Mouse (Mus musculus): ENCODE measurements at regions not wholly inside any gene's neighbourhood (a gene's known extent, or its start where the extent isn't known, plus 50 kb on each side); places are given as distances from the start of the nearest gene placed in this dataset.
A peak's percentile ranks its signal among the peaks of the same experiment; 100 is the strongest.

DNA sequence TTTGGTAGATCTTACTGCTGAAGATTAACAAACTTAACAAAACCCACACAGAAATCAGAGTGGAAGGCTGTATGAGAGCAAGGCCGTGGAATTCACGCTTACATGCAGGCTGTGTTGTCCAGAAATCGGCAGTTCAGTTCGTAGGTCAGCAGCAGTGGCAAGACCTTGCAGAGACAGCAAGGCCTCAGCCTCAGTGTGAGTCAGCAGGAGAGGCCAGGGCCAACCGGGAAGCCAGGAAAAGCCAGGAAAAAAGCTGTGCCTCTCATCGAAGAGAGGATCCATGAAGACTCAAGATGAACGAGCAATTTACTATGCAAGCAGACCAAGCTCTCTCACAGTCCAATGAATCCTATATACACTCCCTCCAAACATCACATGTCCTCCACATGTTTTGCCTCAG, 103.4 kb upstream of the 1700021F07Rik start:
- peak; percentile 17 for DNase-seq (ENCODE audit: low spot score)

DNA sequence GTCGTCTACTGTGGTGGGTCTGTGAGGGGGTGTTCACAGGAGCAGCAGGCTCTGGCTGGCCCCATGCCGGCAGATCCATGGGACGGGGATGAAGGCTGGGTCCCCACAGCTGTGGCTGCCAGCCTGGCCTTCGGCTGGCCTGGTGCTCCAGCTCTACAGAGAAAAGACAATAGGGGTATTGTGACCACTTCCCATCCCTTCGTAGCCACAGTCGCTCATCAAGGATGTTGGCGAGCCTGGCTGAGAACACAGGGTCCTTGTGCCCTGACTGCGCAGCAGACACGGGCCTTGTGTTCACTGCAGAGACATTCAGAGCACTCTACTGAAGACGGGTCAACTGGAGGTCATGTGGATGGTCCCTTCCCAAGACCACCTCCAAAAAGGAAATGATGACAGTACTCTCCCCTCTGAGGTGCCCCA, 102.4 kb upstream of the 1700021F07Rik start:
- DNase-seq (ENCODE audit: low spot score) = no peak

DNA sequence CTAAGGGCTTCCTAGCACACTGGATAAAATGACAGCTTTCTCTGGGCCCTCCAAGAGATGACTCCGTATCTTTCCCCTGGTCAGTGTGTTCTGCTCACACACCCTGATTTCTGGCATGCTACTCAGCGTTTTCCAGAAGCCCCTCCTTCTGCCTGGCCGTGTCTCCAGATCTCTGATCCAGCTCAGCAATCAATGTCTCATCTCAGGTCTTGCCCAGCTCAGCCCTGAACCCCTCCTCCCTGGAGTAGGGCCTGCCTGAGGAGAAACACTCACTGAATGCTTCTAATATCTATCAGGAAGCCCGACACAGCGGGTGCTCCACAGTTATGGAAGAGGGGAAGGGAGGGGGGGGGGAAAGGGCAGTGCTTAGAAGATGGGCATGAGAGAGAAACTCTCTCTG, 101.9 kb upstream of the 1700021F07Rik start:
- no peak for DNase-seq (ENCODE audit: low spot score)

DNA sequence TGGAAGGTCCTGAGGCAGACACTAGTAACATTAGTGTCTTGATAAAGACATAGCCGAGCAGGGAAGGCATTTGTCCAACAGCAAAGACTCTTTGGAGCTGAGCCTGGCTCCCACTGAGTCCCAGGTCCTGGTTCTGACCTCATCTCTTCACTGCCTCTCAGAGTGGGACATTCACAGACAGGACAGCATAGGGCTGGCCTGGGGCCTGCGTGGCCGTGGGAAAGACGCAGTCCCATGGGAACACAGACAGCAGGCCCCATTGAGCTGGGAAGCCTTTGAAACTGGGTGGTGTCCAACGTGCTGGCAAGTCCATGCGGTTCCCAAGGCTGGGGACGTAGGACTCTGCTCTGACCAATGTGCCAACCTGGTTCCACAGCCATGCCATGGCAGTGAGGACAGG, 97.5 kb upstream of the 1700021F07Rik start:
- DNase-seq (ENCODE audit: low spot score) = no peak

DNA sequence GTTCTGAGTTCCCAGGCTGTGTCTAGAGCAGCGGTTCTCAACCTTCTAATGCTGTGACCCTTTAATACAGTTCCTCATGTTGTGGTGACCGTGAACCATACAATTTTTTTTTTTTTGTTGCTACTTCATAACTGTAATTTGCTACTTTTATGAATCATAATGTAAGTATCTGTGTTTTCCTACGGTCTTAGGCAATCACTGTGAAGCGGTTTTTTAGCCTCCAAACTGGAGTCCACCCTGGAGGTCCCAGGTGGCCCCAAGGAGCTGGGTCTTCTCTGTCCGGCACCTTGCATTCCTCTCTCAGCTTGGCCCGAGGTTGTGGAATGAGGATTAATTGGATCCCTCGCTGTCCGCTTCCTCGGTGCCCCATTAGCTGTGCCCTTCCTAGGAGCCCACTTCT, 96.6 kb upstream of the 1700021F07Rik start:
- no peak for DNase-seq (ENCODE audit: low spot score)

DNA sequence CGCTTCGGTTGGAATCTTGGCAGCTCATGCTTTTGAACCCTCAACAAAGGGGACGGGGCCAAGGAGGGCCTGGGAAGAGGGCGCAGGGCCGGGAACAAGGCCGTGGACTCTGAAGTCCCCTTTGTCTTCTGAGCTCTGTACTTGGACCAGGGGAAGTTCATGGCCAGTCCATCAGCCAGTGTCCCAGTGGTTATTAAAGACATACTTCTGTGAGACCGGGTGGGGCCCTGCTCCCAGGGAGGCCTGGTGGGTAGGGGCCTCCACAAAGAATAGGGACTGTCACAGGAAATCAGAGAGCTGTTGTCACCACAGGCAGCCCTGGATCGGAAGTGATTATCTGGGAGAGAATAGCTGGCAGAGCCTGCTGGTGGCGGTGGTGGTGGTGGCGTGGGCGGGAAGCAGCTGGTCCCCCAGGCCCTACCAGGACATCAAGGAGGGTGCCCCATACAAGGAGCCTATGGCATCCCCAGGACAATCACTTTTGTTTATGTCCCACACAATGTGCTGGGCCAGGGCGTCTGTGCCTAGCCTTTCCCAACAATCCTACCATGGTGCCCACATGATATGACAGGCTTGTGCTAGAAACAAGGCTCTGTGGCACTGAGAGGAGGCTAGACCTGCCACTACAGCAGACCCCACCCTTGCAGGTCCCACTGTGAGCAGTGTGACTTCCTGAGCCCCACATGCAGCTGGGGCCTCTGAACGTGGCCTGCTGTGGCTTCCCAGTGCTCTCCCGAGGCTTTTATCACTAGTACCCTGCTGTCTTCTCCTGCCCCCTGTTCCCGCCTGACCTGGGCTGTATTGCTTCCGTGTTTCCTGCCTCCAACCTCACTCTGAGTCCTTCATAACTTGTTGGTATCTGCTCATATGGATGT, 96.0 kb upstream of the 1700021F07Rik start:
- no peak for DNase-seq (ENCODE audit: low spot score)

DNA sequence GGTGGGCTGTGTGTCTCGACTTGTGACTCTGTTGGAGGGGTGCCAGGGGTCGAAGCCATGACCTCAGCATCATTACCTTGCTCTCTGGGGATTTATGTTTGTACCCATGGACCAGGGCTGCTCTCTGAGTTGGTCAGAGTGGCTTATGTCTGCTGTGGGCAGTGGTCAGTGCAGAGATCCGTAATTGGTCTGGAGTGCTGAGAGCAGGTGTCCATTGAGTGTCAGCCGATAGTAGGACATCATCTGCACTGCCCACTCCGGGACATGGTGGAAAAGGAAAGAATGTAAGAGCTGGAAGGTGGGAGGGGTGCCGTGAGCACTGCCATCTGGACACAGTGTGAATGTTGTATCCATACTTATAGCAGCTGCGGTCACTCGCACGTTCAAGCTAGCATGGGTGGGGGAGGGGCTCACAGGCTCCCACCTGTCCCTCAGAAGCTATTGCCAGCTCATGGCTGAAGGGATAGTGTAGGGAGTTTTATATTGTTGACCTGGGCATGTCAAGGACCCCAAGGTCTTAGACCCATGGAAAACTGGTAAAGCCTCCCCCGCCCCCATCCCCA, 94.4 kb upstream of the 1700021F07Rik start:
- DNase-seq (ENCODE audit: low spot score) = no peak

DNA sequence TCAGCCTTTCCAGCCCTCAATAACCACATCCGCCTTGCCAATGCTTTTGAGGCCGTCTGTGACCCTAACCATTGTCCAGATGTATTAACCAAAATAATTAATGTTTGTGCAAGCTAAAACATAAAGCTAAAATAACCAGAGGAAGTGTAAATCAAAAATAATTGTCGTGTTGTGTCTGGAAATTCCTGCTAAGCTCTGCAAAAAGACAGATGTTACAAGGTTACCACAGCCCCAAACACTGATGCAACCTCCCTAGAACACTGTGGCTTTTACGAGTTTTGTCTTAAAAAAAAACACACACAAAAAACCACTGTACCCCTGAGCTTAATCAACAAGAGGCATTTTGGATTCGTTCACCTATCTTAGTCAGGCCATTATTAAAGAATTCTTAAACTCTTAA, 90.5 kb upstream of the 1700021F07Rik start:
- no peak for DNase-seq (ENCODE audit: low spot score)

DNA sequence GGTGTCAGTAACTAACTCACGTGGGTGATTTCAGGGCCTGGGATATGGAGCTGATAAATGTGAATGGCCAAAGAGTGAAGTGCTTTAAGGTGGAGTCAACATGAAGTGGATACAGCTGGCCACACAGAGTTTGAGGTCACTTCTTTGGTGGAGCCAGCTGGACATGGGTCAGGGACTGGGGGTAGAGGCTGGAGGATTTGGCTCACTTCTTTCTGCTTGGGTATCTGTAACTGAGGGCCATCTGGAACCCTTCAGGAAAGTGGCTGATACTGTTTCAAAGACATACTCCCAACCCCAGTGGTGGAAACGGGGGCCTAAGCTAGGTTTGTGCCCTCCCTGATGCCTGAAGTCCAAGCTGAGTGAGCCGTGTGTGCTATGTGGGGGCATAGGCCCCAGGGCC, 90.1 kb upstream of the 1700021F07Rik start:
- DNase-seq (ENCODE audit: low spot score) = peak; percentile 40

DNA sequence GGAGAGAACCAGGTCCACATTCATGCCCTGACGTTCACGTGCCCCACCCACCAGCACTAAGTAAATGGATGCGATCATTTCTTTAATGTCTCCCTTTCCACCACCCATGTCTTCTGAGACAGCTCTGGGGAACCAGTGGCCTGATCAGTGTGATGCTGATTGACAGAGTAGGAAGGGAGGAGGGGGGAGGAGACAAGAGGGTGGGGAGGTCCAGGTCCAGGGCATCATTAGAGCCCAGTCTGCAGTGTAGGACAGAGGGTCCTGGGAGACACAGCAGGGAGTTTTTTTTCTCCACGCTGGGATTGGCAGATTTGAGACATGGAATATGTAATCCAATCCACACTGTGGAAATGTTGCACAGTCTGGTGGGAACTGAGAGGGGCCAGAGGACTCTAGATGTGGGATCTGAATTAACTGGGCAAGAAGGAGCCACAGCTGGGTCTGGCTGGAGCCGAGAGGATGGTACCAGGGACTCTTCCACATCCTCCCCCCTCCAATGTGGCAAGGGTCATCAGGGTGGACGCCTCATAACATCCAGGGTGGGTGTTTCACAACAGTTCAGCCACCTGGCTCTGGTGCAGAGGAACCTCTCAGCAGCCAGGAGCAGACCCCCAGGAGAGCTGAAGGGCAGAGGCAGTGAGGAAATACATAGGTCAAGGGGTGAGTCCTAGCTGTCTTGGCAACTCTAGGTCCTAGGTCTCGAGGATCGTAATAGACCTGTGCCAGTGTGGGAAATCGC, 89.3 kb upstream of the 1700021F07Rik start:
- no peak for DNase-seq (ENCODE audit: low spot score)

DNA sequence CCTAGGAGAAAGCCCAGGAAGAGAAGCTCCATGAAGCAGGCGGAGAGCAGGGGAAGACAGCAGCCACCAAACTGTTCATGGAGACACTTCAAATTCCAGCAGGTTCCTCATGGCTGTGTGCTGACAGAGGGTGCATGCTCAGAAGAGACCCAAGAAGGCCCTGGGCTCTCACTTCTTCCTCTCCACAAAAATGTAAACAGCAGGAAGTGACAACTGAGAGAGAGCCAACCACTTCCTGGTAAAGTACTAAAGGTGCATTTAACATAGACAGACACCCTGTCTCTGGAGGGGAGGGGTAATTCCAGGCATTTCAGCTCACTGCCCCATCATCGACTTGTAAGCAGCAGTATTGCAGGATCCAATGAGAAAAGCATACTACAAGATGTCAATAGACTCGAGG, 85.8 kb upstream of the 1700021F07Rik start:
- DNase-seq (ENCODE audit: low spot score) = no peak

DNA sequence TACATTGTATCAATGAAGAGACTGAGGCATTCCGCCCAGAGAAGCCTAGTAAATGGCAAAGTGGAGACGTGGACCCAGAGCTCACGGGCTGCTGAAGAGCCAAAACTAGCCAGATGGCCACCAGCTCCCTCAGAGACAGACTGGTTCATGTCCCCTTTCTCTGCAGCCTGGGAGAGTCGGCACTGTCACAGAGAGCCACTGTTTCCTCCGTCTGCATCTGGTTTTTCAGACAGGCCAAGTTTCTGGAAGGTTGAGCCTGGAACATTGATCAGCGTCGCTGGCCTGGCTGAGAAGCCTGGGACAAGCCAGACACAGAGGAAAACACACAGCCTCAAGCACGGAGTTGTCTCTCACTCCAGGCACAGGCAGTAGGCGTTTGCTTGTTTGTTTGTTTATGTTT, 83.4 kb upstream of the 1700021F07Rik start:
- no peak for DNase-seq (ENCODE audit: low spot score)

DNA sequence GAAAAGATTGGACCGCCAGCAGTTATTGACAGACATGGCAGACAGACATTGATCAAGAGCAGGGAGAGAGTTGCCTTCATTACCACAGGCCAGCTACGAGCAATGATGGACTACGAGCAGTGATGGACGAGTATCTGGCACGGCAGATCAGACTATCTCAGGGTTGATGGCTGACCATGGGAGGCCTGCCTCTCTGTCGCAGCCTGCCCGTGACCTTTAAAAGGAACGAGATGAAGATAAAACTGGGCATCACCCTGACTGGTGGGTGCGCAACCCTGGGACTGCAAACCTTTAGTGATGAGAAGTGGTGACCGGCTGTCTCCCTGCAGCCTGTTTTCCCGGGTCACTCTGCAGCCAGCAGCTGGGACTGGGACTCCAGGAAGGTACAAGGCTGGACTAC, 80.3 kb upstream of the 1700021F07Rik start:
- DNase-seq (ENCODE audit: low spot score) = no peak

DNA sequence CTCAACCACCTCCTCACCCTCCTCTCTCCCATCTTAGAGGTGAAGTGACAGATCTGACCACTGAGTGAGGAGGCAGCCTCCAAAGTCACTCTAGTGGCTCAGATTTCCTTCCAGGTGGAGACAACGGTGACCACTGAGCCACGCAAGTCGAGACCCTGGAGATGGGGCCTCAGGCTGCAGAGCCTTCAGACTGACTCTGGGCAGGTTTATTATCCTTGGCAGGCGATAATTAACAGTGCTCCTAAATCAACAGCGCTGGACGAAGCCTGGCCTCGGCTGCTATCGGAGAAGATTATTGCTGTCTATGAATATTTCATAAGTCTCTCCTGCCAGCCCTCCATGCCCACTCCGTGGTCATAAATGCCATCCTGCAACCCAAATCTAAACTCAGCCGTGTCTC, 79.1 kb upstream of the 1700021F07Rik start:
- DNase-seq (ENCODE audit: low spot score) = no peak

DNA sequence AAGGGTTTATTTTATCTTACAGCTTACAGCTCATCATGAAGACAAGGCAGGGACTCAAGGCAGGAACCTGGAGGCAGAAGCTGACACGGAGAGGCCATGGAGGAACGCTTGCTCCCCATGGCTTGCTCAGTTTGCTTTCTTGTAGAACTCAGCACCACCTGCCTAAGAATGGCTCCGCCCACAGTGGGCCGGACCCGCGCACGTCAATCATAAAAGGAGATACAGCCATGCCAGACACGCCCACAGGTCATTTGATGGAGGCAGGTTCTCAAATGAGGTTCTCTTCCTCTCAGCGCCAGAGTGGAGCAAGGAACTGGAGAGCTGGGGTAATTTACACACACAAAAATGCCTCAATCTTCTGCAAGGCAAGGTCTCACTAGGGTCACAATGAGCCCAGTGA, 78.0 kb upstream of the 1700021F07Rik start:
- no peak for DNase-seq (ENCODE audit: low spot score)

DNA sequence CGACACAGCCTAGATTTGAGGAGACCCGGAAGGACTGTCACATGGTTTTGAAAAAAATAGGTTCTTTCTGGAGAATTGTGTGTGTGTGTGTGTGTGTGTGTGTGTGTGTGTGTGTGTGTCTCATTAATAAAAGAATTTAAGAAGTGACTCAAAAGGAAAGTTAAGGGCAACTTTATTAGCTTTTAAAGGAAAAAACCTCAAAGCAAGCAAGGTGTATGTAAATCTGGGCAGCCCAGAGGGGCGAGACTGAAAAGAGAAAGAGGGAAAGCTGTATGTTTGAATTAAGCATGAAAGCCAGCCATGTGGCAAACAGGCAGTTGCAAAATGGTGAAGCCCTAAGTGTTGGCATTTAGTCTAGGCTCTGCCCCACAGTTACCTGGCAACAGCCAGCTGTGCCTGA, 77.3 kb upstream of the 1700021F07Rik start:
- no peak for DNase-seq (ENCODE audit: low spot score)

DNA sequence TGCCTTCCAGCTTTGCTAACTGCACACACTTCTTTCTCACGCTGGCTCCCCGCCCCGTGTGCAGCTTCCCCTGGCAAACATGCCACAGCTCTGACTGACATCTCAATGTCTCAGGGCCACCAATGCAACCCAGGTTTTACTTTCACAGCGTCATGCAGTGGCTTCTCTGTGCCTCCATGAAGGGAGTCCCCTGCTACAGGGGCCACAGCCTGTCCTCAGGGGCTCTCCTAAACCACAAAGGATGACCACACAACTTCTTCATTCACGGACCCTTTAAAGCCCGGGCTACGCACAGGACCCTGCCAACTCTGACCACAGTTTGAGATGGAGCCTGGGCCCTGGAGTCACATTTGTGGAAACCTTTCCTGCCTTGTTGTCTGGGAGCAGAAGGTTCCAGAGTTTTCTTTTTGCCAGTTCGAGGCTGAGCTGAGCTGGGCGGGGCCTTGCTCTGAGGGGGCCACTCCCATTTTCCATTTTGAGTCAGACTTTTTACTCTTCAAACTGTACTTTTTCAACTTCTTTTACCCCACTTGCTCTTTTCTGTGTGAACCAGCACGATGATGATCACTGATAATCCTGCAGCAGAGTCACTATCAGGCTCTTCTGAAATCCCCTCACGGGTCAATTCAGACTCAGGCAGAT, 73.7 kb upstream of the 1700021F07Rik start:
- DNase-seq (ENCODE audit: low spot score) = no peak

DNA sequence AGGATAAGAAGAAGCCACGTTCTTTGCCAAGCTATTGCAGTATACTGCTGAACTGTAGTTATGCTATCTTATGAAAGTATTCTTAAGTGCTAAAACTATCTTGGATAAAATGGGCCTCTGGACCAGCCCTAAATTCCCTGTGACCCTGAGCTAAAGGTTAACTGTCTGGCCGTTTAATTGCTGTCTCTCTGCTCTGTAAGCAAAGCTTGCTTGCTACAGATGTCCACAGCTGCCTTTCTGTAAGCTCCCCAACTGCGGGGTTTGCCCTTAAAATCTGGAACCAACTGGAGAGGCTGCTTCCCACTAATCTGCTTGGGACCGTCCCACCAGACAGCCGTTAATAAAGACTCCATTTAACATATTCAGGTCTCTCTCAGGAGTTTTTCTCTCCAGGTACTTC, 73.2 kb upstream of the 1700021F07Rik start:
- peak; percentile 23 for DNase-seq (ENCODE audit: low spot score)

DNA sequence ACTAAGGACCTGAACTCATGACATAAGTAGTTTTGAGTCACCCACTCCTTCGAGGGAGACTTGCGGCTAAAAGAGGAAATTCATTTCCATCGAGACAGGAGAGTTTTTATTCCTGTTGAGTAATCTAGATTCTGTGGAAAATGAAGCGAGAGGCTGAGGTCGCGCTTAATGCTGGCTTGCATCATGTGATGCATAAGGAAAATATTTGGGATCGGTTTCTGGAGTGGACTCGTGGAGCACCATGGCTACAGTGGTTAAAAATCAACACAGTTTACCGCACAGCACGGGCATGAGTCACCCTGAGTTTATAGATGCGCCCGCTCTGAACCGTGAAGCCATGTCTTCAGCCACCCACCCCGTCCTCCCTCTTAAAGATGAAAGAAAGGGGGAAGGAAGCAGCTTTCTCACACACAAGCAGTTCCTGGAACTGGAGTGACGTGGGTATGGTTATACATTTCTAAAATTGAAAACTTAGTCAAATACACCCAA, 70.3 kb upstream of the 1700021F07Rik start:
- DNase-seq (ENCODE audit: low spot score) = no peak

DNA sequence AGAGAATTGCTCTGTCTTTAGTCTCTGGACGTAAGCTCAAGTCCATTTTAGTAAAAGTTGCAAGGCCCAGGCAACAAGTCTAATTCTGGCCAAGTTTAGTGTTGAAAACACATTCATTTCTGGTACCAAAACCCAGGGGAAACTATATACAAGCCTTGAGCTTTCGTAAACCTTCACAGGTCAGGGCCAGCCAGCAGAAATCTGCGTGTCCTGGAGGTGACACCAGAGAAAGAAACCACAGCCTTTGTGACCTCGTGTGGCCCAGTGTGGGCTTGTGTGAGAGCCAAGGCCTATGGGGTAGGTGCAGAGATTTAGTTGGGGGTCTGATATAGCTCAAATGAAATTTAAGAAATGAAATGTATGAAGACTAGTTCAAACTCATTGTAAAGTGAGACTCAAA, 69.6 kb upstream of the 1700021F07Rik start:
- DNase-seq (ENCODE audit: low spot score) = no peak

DNA sequence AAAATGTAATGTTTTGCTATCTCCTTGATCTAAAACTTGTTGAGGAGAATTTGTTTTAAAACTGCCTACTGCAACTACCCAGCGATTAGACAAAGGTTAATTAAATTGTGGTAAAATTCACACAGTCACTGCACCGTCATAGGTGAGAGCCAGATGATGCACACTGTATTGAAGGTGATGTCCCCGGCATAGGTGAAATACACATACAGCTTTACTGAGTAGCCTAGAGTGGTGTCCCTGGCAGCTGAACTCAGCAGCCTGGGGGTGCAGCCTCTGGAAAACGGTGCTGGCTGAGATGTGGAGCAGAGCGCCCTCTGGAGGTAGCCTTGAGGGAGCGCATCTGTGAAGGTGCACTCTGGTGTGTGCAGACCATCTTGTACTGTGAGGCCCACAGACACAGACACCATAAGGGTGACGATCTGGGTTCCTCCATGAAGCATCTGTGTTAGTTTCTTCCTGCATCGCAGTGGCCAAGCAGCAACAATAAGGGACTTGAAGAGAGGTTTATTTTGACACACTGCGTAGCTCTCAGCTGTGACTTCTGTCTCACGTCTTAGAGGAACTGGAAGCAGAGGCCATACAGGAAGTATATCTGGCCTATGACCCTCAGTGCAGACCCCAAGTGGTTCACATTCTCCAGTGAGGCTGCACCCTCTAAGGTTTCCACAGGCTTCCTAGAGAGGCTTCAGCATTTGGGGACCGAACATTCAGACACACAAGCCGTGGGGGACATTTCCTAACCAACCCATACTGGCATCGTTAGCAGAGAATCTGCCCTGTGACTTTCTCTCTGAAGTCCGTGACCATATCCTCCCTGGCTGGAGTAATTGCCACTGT, 68.6 kb upstream of the 1700021F07Rik start:
- DNase-seq (ENCODE audit: low spot score) = no peak

DNA sequence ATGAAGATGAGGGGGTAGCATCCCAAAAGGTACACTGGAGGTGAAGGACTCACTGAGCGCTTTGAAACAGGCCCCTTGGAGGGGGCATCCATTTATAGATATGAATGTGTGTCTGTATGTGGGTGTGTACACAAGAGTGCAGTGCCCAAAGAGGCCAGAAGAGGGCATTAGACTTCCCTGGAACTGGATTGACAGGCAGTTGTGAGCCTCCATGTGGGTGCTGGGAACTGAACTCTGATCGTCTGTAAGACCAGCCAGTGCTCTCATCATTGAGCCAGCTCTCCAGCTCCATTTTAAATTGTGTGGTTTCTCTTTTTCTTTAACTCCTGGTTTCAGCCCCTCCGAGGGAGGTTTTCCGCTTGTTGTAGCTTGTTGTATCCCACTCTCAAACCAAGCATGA, 67.6 kb upstream of the 1700021F07Rik start:
- no peak for DNase-seq (ENCODE audit: low spot score)

All from ovary, adult 18-20 months (tissue).